Mouse (Mus musculus): ENCODE measurements around the gene Klf14.

Klf14 gene

GRCm38 (mm10) chr6:30958736-30959540 is at the start of gene Klf14:
Klf14 (minus strand) TSS chr6:30959078.
- DNase-seq = peak; percentile 51

GRCm38 (mm10) chr6:31006111-31006600 is 47.3 kb upstream of the Klf14 start:
- no peak for DNase-seq

- DNase-seq = no peak
These were observed 27.5 kb upstream of the Klf14 start for GRCm38 (mm10) chr6:30986393-30986792.

- DNase-seq = no peak
These were observed 24.1 kb upstream of the Klf14 start for GRCm38 (mm10) chr6:30983021-30983420.

- no peak for DNase-seq
These were observed 23.6 kb upstream of the Klf14 start for GRCm38 (mm10) chr6:30982372-30982980.

- DNase-seq = no peak
These were observed 22.5 kb upstream of the Klf14 start for GRCm38 (mm10) chr6:30981351-30981750.

GRCm38 (mm10) chr6:30978615-30979014 is 19.7 kb upstream of the Klf14 start:
- DNase-seq = no peak

GRCm38 (mm10) chr6:30972121-30972520 is 13.2 kb upstream of the Klf14 start:
- DNase-seq = no peak

- peak; percentile 56 for DNase-seq
These were observed 818 bp downstream of the Klf14 start for GRCm38 (mm10) chr6:30957784-30958735.

GRCm38 (mm10) chr6:30939264-30939663 is 19.6 kb downstream of the Klf14 start:
- DNase-seq = no peak

GRCm38 (mm10) chr6:30922821-30923220 is 36.1 kb downstream of the Klf14 start:
- DNase-seq = no peak

GRCm38 (mm10) chr6:30921826-30922225 is 37.1 kb downstream of the Klf14 start:
- no peak for DNase-seq

- peak; percentile 29 for DNase-seq
These were observed 37.8 kb downstream of the Klf14 start for GRCm38 (mm10) chr6:30920834-30921675.

- no peak for DNase-seq
These were observed 43.4 kb downstream of the Klf14 start, which contains the start of gene Tsga13 for GRCm38 (mm10) chr6:30915473-30915872. Tsga13 (minus strand) TSS chr6:30915573.

- no peak for DNase-seq
These were observed 50.9 kb downstream of the Klf14 start for GRCm38 (mm10) chr6:30907970-30908369.
